Mouse (Mus musculus): ENCODE data around the gene Olfr1113. TPM values are rescaled to one million over a fixed set of nuclear protein-coding genes. Genes with fewer than 3 reads are reported as not detected.
"Not testable (repeated sequence)": the region's sequence is repeated elsewhere in the genome, so short reads cannot be mapped to it uniquely, and the experiment has no call there.

Gene Olfr1113
- polyA plus RNA-seq (2014; fragmentation: Nextera tagmentation; extraction: Ambion mirVana), result not detected in 2 replicates

DNA sequence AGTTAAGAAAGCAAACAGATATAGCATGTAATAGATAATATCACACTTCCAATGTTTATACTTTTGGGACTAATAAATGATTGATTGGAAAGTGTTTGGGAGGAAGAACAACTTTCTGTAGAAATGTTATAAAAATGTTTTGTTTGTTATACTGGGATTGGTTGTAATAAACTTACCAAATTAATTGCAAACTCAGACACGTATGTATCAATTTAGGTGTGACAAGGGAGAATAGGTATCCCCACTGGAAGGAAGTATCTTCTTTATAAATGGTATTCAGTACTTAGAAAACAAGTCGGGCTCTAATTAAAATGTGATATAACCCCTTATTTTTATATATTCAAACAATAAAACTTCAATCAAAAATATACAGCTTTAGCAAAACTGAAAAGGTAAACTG lies at the start of gene Olfr1113:
Gene Olfr1113 (plus strand): TSS at position 301 of the 400 bp plus-strand sequence.
- 83% methylated on average over 2 of the region's 2 CpGs for WGBS (ENCODE audit: insufficient replicate concordance)
- H3K4me1 ChIP-seq (ENCODE audit: control insufficient read depth, insufficient read depth, low read length), result no peaks in the 10 kb centered on the region

GRCm38 (mm10) chr2:87167731-87168130 lies 41.0 kb upstream of the Olfr1113 start:
- H3K27me3 ChIP-seq (ENCODE audit: control insufficient read depth, insufficient read depth, low read length); H3K4me3 ChIP-seq (ENCODE audit: low read depth, low read length); H3K4me1 ChIP-seq (ENCODE audit: control insufficient read depth, insufficient read depth, low read length); H3K27ac ChIP-seq (ENCODE audit: low read depth, low read length); H3K36me3 ChIP-seq (ENCODE audit: control insufficient read depth, insufficient read depth, low read length); H3K4me2 ChIP-seq; ATAC-seq (replicated peaks; ENCODE audit: insufficient number of reproducible peaks, low FRiP score, low TSS enrichment); H3K9me3 ChIP-seq (replicated peaks; ENCODE audit: control insufficient read depth, low read length); H3K9ac ChIP-seq (ENCODE audit: low read depth, low read length): not testable (repeated sequence)
- WGBS (ENCODE audit: insufficient replicate concordance), result 67% methylated on average over 2 of the region's 2 CpGs

More for the DNA sequence above, at the start of gene Olfr1113:
- no peak within 1 kb of the TSS for H3K4me2 ChIP-seq
- no peaks in the 10 kb centered on the region for H3K36me3 ChIP-seq (ENCODE audit: control insufficient read depth, insufficient read depth, low read length)
- no peak within 1 kb of the TSS for H3K27ac ChIP-seq (ENCODE audit: low read depth, low read length)
- H3K9ac ChIP-seq (ENCODE audit: low read depth, low read length), result no peak within 1 kb of the TSS
- no peak within 1 kb of the TSS for H3K4me3 ChIP-seq (ENCODE audit: low read depth, low read length)
- no peaks in the 10 kb centered on the region for H3K9me3 ChIP-seq (replicated peaks; ENCODE audit: control insufficient read depth, low read length)
- no peaks in the 10 kb centered on the region for H3K27me3 ChIP-seq (ENCODE audit: control insufficient read depth, insufficient read depth, low read length)
- no peak for ATAC-seq (replicated peaks; ENCODE audit: insufficient number of reproducible peaks, low FRiP score, low TSS enrichment)

DNA sequence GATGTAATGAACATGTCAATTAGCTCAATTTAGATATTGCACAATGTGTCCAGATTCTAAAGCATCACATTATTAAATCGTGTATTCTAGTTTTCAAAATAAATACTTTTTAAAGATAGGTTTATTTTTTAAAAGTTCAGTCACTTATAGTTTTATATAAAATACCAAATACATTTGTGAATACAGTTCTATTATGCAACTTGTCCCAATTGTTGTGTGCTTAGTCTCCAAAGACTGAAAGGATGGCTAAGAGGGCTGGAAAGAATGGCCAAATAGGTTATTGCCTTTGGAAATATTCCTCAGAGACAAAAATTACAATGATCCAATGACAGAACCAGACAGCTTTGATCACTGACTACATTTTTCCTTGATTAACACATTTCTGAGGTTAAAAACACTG lies 21.3 kb upstream of the Olfr1113 start, which contains the start of gene Olfr1112:
Gene Olfr1112 (plus strand): TSS at position 301 of the 400 bp plus-strand sequence.
- 75% methylated on average over 1 of the region's 1 CpGs for WGBS (ENCODE audit: insufficient replicate concordance)
- H3K36me3 ChIP-seq (ENCODE audit: control insufficient read depth, insufficient read depth, low read length), result no peaks in the 10 kb centered on the region
- no peak within 1 kb of the TSS for H3K9ac ChIP-seq (ENCODE audit: low read depth, low read length)
- H3K4me3 ChIP-seq (ENCODE audit: low read depth, low read length), result no peak within 1 kb of the TSS
- no peaks in the 10 kb centered on the region for H3K4me1 ChIP-seq (ENCODE audit: control insufficient read depth, insufficient read depth, low read length)
- H3K9me3 ChIP-seq (replicated peaks; ENCODE audit: control insufficient read depth, low read length), result no peaks in the 10 kb centered on the region
- no peaks in the 10 kb centered on the region for H3K27me3 ChIP-seq (ENCODE audit: control insufficient read depth, insufficient read depth, low read length)
- H3K4me2 ChIP-seq, result no peak within 1 kb of the TSS
- no peak for ATAC-seq (replicated peaks; ENCODE audit: insufficient number of reproducible peaks, low FRiP score, low TSS enrichment)
- no peak within 1 kb of the TSS for H3K27ac ChIP-seq (ENCODE audit: low read depth, low read length)

- H3K4me3 ChIP-seq (ENCODE audit: low read depth, low read length), result no peak within 1 kb of the TSS
- 79% methylated on average over 2 of the region's 2 CpGs for WGBS (ENCODE audit: insufficient replicate concordance)
- no peaks in the 10 kb centered on the region for H3K27me3 ChIP-seq (ENCODE audit: control insufficient read depth, insufficient read depth, low read length)
- H3K9me3 ChIP-seq (replicated peaks; ENCODE audit: control insufficient read depth, low read length), result no peaks in the 10 kb centered on the region
- H3K9ac ChIP-seq (ENCODE audit: low read depth, low read length), result no peak within 1 kb of the TSS
- no peaks in the 10 kb centered on the region for H3K36me3 ChIP-seq (ENCODE audit: control insufficient read depth, insufficient read depth, low read length)
- H3K4me2 ChIP-seq, result no peak within 1 kb of the TSS
- no peaks in the 10 kb centered on the region for H3K4me1 ChIP-seq (ENCODE audit: control insufficient read depth, insufficient read depth, low read length)
- H3K27ac ChIP-seq (ENCODE audit: low read depth, low read length), result no peak within 1 kb of the TSS
- no peak for ATAC-seq (replicated peaks; ENCODE audit: insufficient number of reproducible peaks, low FRiP score, low TSS enrichment)
Observed at GRCm38 (mm10) chr2:87247713-87248112, 38.9 kb downstream of the Olfr1113 start, which contains the start of gene Olfr1115. Olfr1115 (plus strand) TSS chr2:87248013.

Small RNA genes lying within 50 kb of the gene (microRNA-seq; reads per million reads assigned to microRNA genes)
- not detected for gene Gm27438 (ENCODE audit: borderline number of aligned reads)

Other genes starting within 250 kb of the Olfr1113 start
- gene Olfr1099, start 248.3 kb upstream of the Olfr1113 start, polyA plus RNA-seq (2014; fragmentation: Nextera tagmentation; extraction: Ambion mirVana), result not detected in 2 replicates
- not detected in 2 replicates for gene Olfr1100, start 229.0 kb upstream of the Olfr1113 start, polyA plus RNA-seq (2014; fragmentation: Nextera tagmentation; extraction: Ambion mirVana)
- gene Olfr1101, start 217.7 kb upstream of the Olfr1113 start, polyA plus RNA-seq (2014; fragmentation: Nextera tagmentation; extraction: Ambion mirVana), result not detected in 2 replicates
- gene Olfr1102, start 210.6 kb upstream of the Olfr1113 start, polyA plus RNA-seq (2014; fragmentation: Nextera tagmentation; extraction: Ambion mirVana), result not detected in 2 replicates
- not detected in 2 replicates for gene Olfr1104, start 181.9 kb upstream of the Olfr1113 start, polyA plus RNA-seq (2014; fragmentation: Nextera tagmentation; extraction: Ambion mirVana)
- not detected in 2 replicates for gene Olfr1105, start 172.4 kb upstream of the Olfr1113 start, polyA plus RNA-seq (2014; fragmentation: Nextera tagmentation; extraction: Ambion mirVana)
- not detected in 2 replicates for gene Olfr1106, start 156.7 kb upstream of the Olfr1113 start, polyA plus RNA-seq (2014; fragmentation: Nextera tagmentation; extraction: Ambion mirVana)
- gene Olfr1107, start 133.2 kb upstream of the Olfr1113 start, polyA plus RNA-seq (2014; fragmentation: Nextera tagmentation; extraction: Ambion mirVana), result not detected in 2 replicates
- not detected in 2 replicates for gene Olfr1109, start 113.0 kb upstream of the Olfr1113 start, polyA plus RNA-seq (2014; fragmentation: Nextera tagmentation; extraction: Ambion mirVana)
- not detected in 2 replicates for gene Olfr259, start 94.4 kb upstream of the Olfr1113 start, polyA plus RNA-seq (2014; fragmentation: Nextera tagmentation; extraction: Ambion mirVana)
- not detected in 2 replicates for gene Olfr1110, start 68.7 kb upstream of the Olfr1113 start, polyA plus RNA-seq (2014; fragmentation: Nextera tagmentation; extraction: Ambion mirVana)
- not detected in 2 replicates for gene Olfr1111, start 56.3 kb upstream of the Olfr1113 start, polyA plus RNA-seq (2014; fragmentation: Nextera tagmentation; extraction: Ambion mirVana)
- not detected in 2 replicates for gene Olfr1112, start 21.2 kb upstream of the Olfr1113 start, polyA plus RNA-seq (2014; fragmentation: Nextera tagmentation; extraction: Ambion mirVana)
- not detected in 2 replicates for gene Olfr1115, start 39.0 kb downstream of the Olfr1113 start, polyA plus RNA-seq (2014; fragmentation: Nextera tagmentation; extraction: Ambion mirVana)
- not detected in 2 replicates for gene Olfr1116, start 58.6 kb downstream of the Olfr1113 start, polyA plus RNA-seq (2014; fragmentation: Nextera tagmentation; extraction: Ambion mirVana)
- not detected in 2 replicates for gene Olfr1118, start 98.6 kb downstream of the Olfr1113 start, polyA plus RNA-seq (2014; fragmentation: Nextera tagmentation; extraction: Ambion mirVana)
- gene Olfr1120, start 145.8 kb downstream of the Olfr1113 start, polyA plus RNA-seq (2014; fragmentation: Nextera tagmentation; extraction: Ambion mirVana), result not detected in 2 replicates
- not detected in 2 replicates for gene Olfr1121, start 160.9 kb downstream of the Olfr1113 start, polyA plus RNA-seq (2014; fragmentation: Nextera tagmentation; extraction: Ambion mirVana)
- not detected in 2 replicates for gene Olfr1122, start 176.9 kb downstream of the Olfr1113 start, polyA plus RNA-seq (2014; fragmentation: Nextera tagmentation; extraction: Ambion mirVana)
- not detected in 2 replicates for gene Olfr1123, start 207.7 kb downstream of the Olfr1113 start, polyA plus RNA-seq (2014; fragmentation: Nextera tagmentation; extraction: Ambion mirVana)
- gene Olfr1124, start 221.3 kb downstream of the Olfr1113 start, polyA plus RNA-seq (2014; fragmentation: Nextera tagmentation; extraction: Ambion mirVana), result not detected in 2 replicates
- not detected in 2 replicates for gene Olfr1126, start 245.0 kb downstream of the Olfr1113 start, polyA plus RNA-seq (2014; fragmentation: Nextera tagmentation; extraction: Ambion mirVana)

All from heart, embryonic 11.5 days (tissue).